Mouse (Mus musculus) liver, adult 2 months (tissue): Measurements from ENCODE around the gene Gzmd. TPM values are rescaled to one million over a fixed set of nuclear protein-coding genes. Genes with fewer than 3 reads are reported as not detected.

Experiments used
- DNase-seq: peaks from one replicate; pipeline ENCODE4 v3.0.0-alpha.2; 2011; ENCODE audit warnings: low read depth, low spot score; ENCODE audit errors: extremely low read depth
- H3K27ac ChIP-seq: fragments of 200-500 bp; replicated peaks from 2 replicates; pipeline ENCODE4 v1.5.1; 2012; ENCODE audit warnings: low read depth, mild to moderate bottlenecking, control low read depth, inconsistent platforms, low read length; ENCODE audit not compliant: insufficient read depth
- H3K27me3 ChIP-seq: fragments of 200-500 bp; 2 replicates; pipeline ENCODE4 v1.6.1; 2012; ENCODE audit warnings: mild to moderate bottlenecking, moderate library complexity, low read length, inconsistent platforms; ENCODE audit not compliant: control insufficient read depth, insufficient read depth
- H3K36me3 ChIP-seq: fragments of 200-500 bp; 2 replicates; pipeline ENCODE4 v1.6.1; 2012; ENCODE audit warnings: low read length, inconsistent platforms; ENCODE audit not compliant: control insufficient read depth, insufficient read depth
- H3K4me1 ChIP-seq: fragments of 200-500 bp; 2 replicates; pipeline ENCODE4 v1.6.1; 2011; ENCODE audit warnings: low read length; ENCODE audit not compliant: control insufficient read depth, insufficient read depth
- H3K4me3 ChIP-seq: fragments of 200-500 bp; 2 replicates; pipeline ENCODE4 v1.5.1; 2011; ENCODE audit warnings: low read depth, mild to moderate bottlenecking, control low read depth, low read length, moderate library complexity; ENCODE audit not compliant: insufficient read depth
- H3K79me2 ChIP-seq: fragments of 200-500 bp; 2 replicates; pipeline ENCODE4 v1.6.1; 2012; ENCODE audit warnings: inconsistent platforms, mild to moderate bottlenecking, low read length, moderate library complexity; ENCODE audit not compliant: control insufficient read depth, insufficient read depth
- H3K9ac ChIP-seq: fragments of 200-500 bp; 2 replicates; pipeline ENCODE4 v1.6.1; 2012; ENCODE audit warnings: low read depth, mild to moderate bottlenecking, control low read depth, inconsistent platforms, low read length
- CTCF ChIP-seq: fragments of 200-500 bp; IDR thresholded peaks from 2 replicates; pipeline ENCODE4 v1.5.1; 2011; ENCODE audit warnings: low read depth, low read length, control low read depth
- POLR2A ChIP-seq: fragments of 200-500 bp; IDR thresholded peaks from 2 replicates; pipeline ENCODE4 v1.6.1; 2011; ENCODE audit warnings: low read length, control low read depth; ENCODE audit not compliant: insufficient read depth; ENCODE audit errors: extremely low read depth
- WGBS: fragments of 180-500 bp; shearing (Covaris S2); methylation state at CpG from one replicate; pipeline ENCODE4 v1.1.7; 2018; 5-methylcytosine and 5-hydroxymethylcytosine counted together
- polyA plus RNA-seq: library from polyadenylated mRNA; depleted of rRNA; stranded (reverse); fragments of >200 nt; gene quantifications from 2 replicates; pipeline ENCODE4 v1.2.3, GENCODE M21; 2012; rRNA removed
- total RNA-seq: library from RNA; depleted of rRNA; stranded (reverse); fragments of >200 nt; gene quantifications from 2 replicates; pipeline ENCODE4 v1.2.3, GENCODE M21; 2014; rRNA removed

Gene Gzmd
- total and polyA plus RNA-seq, 2 experiments, result not detected

DNA sequence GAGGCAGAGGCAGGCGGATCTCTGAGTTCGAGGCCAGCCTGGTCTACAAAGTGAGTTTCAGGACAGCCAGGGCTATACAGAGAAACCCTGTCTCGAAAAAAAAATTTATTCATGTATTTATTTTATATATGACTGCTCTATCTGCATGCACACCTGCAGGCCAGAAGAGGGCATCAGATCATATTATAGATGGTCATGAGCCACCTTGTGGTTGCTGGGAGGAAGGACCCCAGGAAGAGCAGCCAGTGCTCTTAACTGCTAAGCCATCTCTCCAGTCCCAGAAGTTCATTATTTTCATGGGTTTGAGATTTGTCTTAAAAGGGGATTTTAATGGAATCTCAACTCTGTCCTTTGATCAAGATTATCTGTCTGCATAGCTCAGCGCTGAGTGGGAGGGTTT is 33.5 kb downstream of the Gzmd start:
- H3K4me3 ChIP-seq, result no peak overlapping the region
- no peaks in the 10 kb centered on the region for H3K27me3 ChIP-seq
- no peak overlapping the region for H3K9ac ChIP-seq
- H3K79me2 ChIP-seq, result no peaks in the 10 kb centered on the region
- peak; percentile 1 for DNase-seq
- no peak overlapping the region for H3K27ac ChIP-seq
- no peaks in the 10 kb centered on the region for H3K36me3 ChIP-seq
- peak; percentile 19; the same call in 1 of the 2 replicates for TF ChIP-seq CTCF
- TF ChIP-seq POLR2A, result no peak
- H3K4me1 ChIP-seq, result no peaks in the 10 kb centered on the region
- WGBS, result 71% methylated on average over 4 of the region's 4 CpGs

DNA sequence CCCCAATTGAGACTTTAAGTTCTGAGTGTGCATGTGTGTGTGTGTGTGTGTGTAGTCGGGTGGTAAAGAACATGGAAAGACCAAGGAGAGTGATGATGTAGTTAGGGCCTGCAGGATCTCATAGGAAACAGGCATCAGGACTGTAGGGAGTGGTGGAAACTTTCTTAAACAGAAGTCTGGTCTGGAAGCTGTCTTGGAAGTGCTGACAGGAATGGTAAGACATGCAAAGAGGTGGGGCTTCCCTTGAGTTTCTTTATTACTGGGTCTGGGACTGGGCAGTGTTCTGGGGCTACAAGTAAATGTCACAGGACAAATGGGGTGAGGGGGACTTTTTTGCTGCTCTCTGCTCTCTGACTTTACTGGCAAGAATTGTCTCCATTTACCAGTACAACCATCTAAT is 34.8 kb downstream of the Gzmd start:
- DNase-seq, result no peak
- H3K4me1 ChIP-seq, result no peaks in the 10 kb centered on the region
- no peak overlapping the region for H3K4me3 ChIP-seq
- no peaks in the 10 kb centered on the region for H3K36me3 ChIP-seq
- no peak overlapping the region for H3K9ac ChIP-seq
- no peaks in the 10 kb centered on the region for H3K27me3 ChIP-seq
- no peaks in the 10 kb centered on the region for H3K79me2 ChIP-seq
- WGBS, result 86% methylated on average over 1 of the region's 1 CpGs
- no peak overlapping the region for H3K27ac ChIP-seq
- TF ChIP-seq CTCF (no peak), POLR2A (no peak)

DNA sequence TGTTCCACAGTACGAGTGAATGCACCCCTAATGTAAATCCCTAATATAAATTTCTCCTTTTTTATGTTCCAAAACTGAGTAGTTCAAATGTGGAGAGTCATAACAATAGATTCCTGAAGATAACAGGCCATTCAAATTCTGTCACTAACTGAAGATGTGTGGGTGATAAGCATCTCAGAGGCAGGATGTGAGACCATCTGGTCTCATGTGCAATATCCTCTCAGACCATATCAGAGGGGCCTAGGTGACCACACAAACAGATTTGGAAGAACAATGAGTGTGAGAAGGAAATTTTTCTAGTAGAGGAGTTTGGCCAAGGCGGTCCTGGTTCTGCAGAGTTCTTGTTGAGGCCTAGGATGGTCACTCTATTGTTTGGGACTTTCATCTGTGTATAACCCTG is 39.1 kb downstream of the Gzmd start:
- no peaks in the 10 kb centered on the region for H3K27me3 ChIP-seq
- no peak for DNase-seq
- no peak overlapping the region for H3K27ac ChIP-seq
- H3K4me3 ChIP-seq, result no peak overlapping the region
- no peaks in the 10 kb centered on the region for H3K79me2 ChIP-seq
- no peaks in the 10 kb centered on the region for H3K4me1 ChIP-seq
- H3K9ac ChIP-seq, result no peak overlapping the region
- no peaks in the 10 kb centered on the region for H3K36me3 ChIP-seq
- WGBS, result 72% methylated on average over 2 of the region's 2 CpGs
- no peak for TF ChIP-seq CTCF
- no peak for TF ChIP-seq POLR2A

DNA sequence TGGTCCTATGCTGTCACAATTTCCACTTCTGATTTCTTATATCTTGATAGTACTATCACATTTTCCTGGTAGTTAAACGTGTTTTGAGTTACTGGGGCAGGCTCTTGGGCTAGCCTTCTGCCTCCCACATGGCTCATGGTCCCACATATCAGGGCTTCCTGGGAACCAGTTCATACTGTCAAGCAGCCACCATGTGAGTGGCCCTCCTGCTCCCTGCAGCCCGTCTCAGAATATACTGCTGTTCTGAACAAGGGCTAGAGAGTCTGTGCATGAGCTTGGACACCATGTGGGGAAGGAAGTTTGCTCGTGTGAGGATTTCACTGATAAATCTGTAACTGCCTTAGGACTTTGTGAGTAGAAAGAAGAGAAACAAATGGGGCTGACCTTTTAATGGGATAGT is 45.7 kb downstream of the Gzmd start:
- Histone ChIP-seq H3K4me3 (no peak overlapping the region), H3K27me3 (peaks cover 2% of the 10 kb centered on the region; the same call in 1 of the 2 replicates), H3K4me1 (no peaks in the 10 kb centered on the region), H3K79me2 (no peaks in the 10 kb centered on the region), H3K9ac (no peak overlapping the region), H3K27ac (no peak overlapping the region), H3K36me3 (no peaks in the 10 kb centered on the region)
- no peak for TF ChIP-seq POLR2A
- TF ChIP-seq CTCF, result no peak
- DNase-seq, result no peak
- WGBS, result 54% methylated on average over 3 of the region's 3 CpGs

DNA sequence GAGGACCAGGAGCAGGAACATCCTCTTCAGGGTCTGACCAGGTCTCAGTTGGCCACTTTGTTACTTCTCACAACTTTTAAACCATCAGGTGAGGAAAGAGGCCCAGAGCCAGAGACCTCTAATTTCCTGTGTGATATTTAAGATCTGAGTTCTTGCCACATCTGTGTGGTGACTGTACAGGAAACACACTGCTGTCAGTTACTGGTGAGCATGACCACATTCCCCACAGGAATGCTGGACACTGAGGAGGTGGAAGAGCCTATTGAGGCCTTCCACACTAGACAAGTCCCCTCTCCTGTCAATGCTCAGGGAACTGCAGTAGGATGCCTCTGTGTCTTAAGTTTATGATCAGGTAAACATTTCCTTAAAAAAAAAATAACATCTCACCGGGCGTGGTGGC is 47.2 kb downstream of the Gzmd start, which contains the start of gene Mcpt8:
TSS of gene Mcpt8 (minus strand) at position 107 of the 400 bp plus-strand sequence.
- TF ChIP-seq CTCF, result no peak
- Histone ChIP-seq H3K4me3 (no peak within 1 kb of the TSS), H3K27me3 (peaks cover 2% of the 10 kb centered on the region; the same call in 1 of the 2 replicates), H3K4me1 (no peaks in the 10 kb centered on the region), H3K36me3 (no peaks in the 10 kb centered on the region), H3K9ac (no peak within 1 kb of the TSS), H3K27ac (no peak within 1 kb of the TSS), H3K79me2 (no peaks in the 10 kb centered on the region)
- no peak for DNase-seq
- WGBS, result 94% methylated on average over 2 of the region's 2 CpGs

DNA sequence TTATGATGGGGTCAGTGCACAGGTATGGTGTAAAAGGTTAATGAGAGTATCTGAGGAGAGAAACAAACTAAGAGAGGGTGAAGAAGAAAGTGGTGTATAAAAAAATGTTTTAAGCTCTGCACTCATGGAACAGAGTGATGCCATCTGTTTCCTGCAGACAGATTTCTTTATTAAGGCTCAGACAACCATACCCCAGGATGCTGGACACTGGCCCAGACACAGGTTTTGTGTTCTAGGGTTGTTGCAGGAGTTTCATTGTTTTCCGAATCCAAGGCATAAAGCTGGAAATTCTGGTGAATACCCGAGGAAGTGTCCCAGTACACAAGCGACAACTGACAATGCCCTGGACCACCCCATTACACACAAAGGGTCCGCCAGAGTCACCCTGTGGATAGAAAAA is 50.4 kb downstream of the Gzmd start:
- no peaks in the 10 kb centered on the region for H3K36me3 ChIP-seq
- no peak overlapping the region for H3K4me3 ChIP-seq
- H3K4me1 ChIP-seq, result no peaks in the 10 kb centered on the region
- DNase-seq, result no peak
- no peak overlapping the region for H3K27ac ChIP-seq
- peaks cover 2% of the 10 kb centered on the region; the same call in 1 of the 2 replicates for H3K27me3 ChIP-seq
- TF ChIP-seq POLR2A (no peak), CTCF (no peak)
- no peak overlapping the region for H3K9ac ChIP-seq
- H3K79me2 ChIP-seq, result no peaks in the 10 kb centered on the region
- WGBS, result 92% methylated on average over 4 of the region's 4 CpGs

Other genes starting within 250 kb of the Gzmd start
- gene Cbln3, start 248.2 kb downstream of the Gzmd start, total RNA-seq, result 0.18 and 0.34 TPM in 2 replicates
- gene Cbln3, start 248.2 kb downstream of the Gzmd start, polyA plus RNA-seq, result 0.49 and 0.64 TPM in 2 replicates
- 29.8 and 32.5 TPM in 2 replicates for gene Khnyn, start 247.7 kb downstream of the Gzmd start, total RNA-seq
- 13.3 and 15.4 TPM in 2 replicates for gene Khnyn, start 247.7 kb downstream of the Gzmd start, polyA plus RNA-seq
- gene Sdr39u1, start 232.3 kb downstream of the Gzmd start, total RNA-seq, result 7.0 and 10.4 TPM in 2 replicates
- gene Sdr39u1, start 232.3 kb downstream of the Gzmd start, polyA plus RNA-seq, result 13.4 and 16.1 TPM in 2 replicates
- gene Cma1, start 187.9 kb downstream of the Gzmd start, total RNA-seq, result not detected in 2 replicates
- gene Cma1, start 187.9 kb downstream of the Gzmd start, polyA plus RNA-seq, result not detected in 2 replicates
- gene Cma2, start 181.6 kb downstream of the Gzmd start, total RNA-seq, result not detected in 2 replicates
- not detected in 2 replicates for gene Cma2, start 181.6 kb downstream of the Gzmd start, polyA plus RNA-seq
- gene Mcpt1, start 114.6 kb downstream of the Gzmd start, total RNA-seq, result not detected in 2 replicates
- not detected in 2 replicates for gene Mcpt1, start 114.6 kb downstream of the Gzmd start, polyA plus RNA-seq
- gene Mcpt9, start 102.1 kb downstream of the Gzmd start, total RNA-seq, result not detected in 2 replicates
- not detected in 2 replicates for gene Mcpt9, start 102.1 kb downstream of the Gzmd start, polyA plus RNA-seq
- not detected in 2 replicates for gene Mcpt2, start 90.6 kb downstream of the Gzmd start, total RNA-seq
- not detected in 2 replicates for gene Mcpt2, start 90.6 kb downstream of the Gzmd start, polyA plus RNA-seq
- gene Mcpt4, start 70.3 kb downstream of the Gzmd start, total RNA-seq, result not detected in 2 replicates
- gene Mcpt4, start 70.3 kb downstream of the Gzmd start, polyA plus RNA-seq, result not detected in 2 replicates
- not detected in 2 replicates for gene Mcpt8, start 47.3 kb downstream of the Gzmd start, total RNA-seq
- gene Mcpt8, start 47.3 kb downstream of the Gzmd start, polyA plus RNA-seq, result not detected in 2 replicates
- gene Ctsg, start 30.0 kb downstream of the Gzmd start, total RNA-seq, result not detected in 2 replicates
- not detected in 2 replicates for gene Ctsg, start 30.0 kb downstream of the Gzmd start, polyA plus RNA-seq
- not detected in 2 replicates for gene Gzme, start 12.0 kb downstream of the Gzmd start, total RNA-seq
- not detected in 2 replicates for gene Gzme, start 12.0 kb downstream of the Gzmd start, polyA plus RNA-seq
- gene Gzmg, start 27.0 kb upstream of the Gzmd start, total RNA-seq, result not detected in 2 replicates
- not detected in 2 replicates for gene Gzmg, start 27.0 kb upstream of the Gzmd start, polyA plus RNA-seq
- gene Gzmn, start 42.0 kb upstream of the Gzmd start, total RNA-seq, result not detected in 2 replicates
- not detected in 2 replicates for gene Gzmn, start 42.0 kb upstream of the Gzmd start, polyA plus RNA-seq
- not detected in 2 replicates for gene Gzmf, start 78.8 kb upstream of the Gzmd start, total RNA-seq
- gene Gzmf, start 78.8 kb upstream of the Gzmd start, polyA plus RNA-seq, result not detected in 2 replicates
- gene Gzmc, start 102.0 kb upstream of the Gzmd start, total RNA-seq, result 0.28 TPM in 1 of 2 replicates, not detected in the other
- gene Gzmc, start 102.0 kb upstream of the Gzmd start, polyA plus RNA-seq, result not detected in 2 replicates
- gene Gzmb, start 129.7 kb upstream of the Gzmd start, total RNA-seq, result 0.34 and 1.0 TPM in 2 replicates
- 0.27 and 0.49 TPM in 2 replicates for gene Gzmb, start 129.7 kb upstream of the Gzmd start, polyA plus RNA-seq
- not detected in 2 replicates for gene Atp12a, start 232.5 kb upstream of the Gzmd start, total RNA-seq
- gene Atp12a, start 232.5 kb upstream of the Gzmd start, polyA plus RNA-seq, result 0.04 TPM in 1 of 2 replicates, not detected in the other